ENCODE assay signal across 8 mouse cellular contexts in genomic region chr9:59655958-59656634, GRCm38 (mm10). TPM values are rescaled to one million over a fixed set of nuclear protein-coding genes. Genes with fewer than 3 reads are reported as not detected.
DNase-seq lines count a peak whose midpoint lies in the region; ATAC-seq and TF ChIP-seq lines count a peak whose summit lies in the region.

TSS of gene Pkm (plus strand) at chr9:59656368.

- TF ChIP-seq EP300 in heart, postnatal 0 days (IDR thresholded peaks at IDR 0.05; ENCODE audit: low read depth) = peak; percentile 75; the same call in 1 of the 2 replicates

- peak within 1 kb of the TSS; percentile 79 for H3K4me2 ChIP-seq in forebrain, embryonic 12.5 days
- H3K4me2 ChIP-seq in heart, postnatal 0 days (ENCODE audit: low read depth, low read length) = peak within 1 kb of the TSS; percentile 63
- H3K4me2 ChIP-seq in liver, embryonic 16.5 days (ENCODE audit: low read depth, low read length) = peak within 1 kb of the TSS; percentile 79
- H3K4me2 ChIP-seq in neural tube, embryonic 13.5 days = peak within 1 kb of the TSS; percentile 90

- H3K4me1 ChIP-seq in E14TG2a.4 (replicated peaks; ENCODE audit: low read depth, low read length) = peaks cover 40% of the 10 kb centered on the region
- H3K4me1 ChIP-seq in forebrain, embryonic 12.5 days = peaks cover 39% of the 10 kb centered on the region
- H3K4me1 ChIP-seq in heart, postnatal 0 days (ENCODE audit: control insufficient read depth, insufficient read depth) = peaks cover 30% of the 10 kb centered on the region
- peaks cover 21% of the 10 kb centered on the region for H3K4me1 ChIP-seq in liver, embryonic 16.5 days (ENCODE audit: control insufficient read depth, low read depth, low read length)
- peaks cover 36% of the 10 kb centered on the region for H3K4me1 ChIP-seq in neural tube, embryonic 13.5 days (replicated peaks)
- peaks cover 21% of the 10 kb centered on the region for H3K4me1 ChIP-seq in testis, adult 2 months (ENCODE audit: control insufficient read depth, insufficient read depth, low read length)

- peak; percentile 96 for TF ChIP-seq POLR2A in testis, adult 2 months (IDR thresholded peaks at IDR 0.05; ENCODE audit: control insufficient read depth, low read depth, low read length)

- peak; percentile 89 for ATAC-seq in forebrain, embryonic 12.5 days (ENCODE audit: low FRiP score)
- peak; percentile 89 for ATAC-seq in heart, postnatal 0 days (ENCODE audit: insufficient read depth, low read depth)
- ATAC-seq in liver, embryonic 16.5 days (ENCODE audit: low read depth) = peak; percentile 83
- ATAC-seq in neural tube, embryonic 13.5 days (ENCODE audit: low read depth) = peak; percentile 87

- peak within 1 kb of the TSS; percentile 99 for H3K4me3 ChIP-seq in E14TG2a.4 (replicated peaks; ENCODE audit: low read length)
- peak within 1 kb of the TSS; percentile 83 for H3K4me3 ChIP-seq in forebrain, embryonic 12.5 days (replicated peaks)
- H3K4me3 ChIP-seq in heart, postnatal 0 days (ENCODE audit: low read depth, low read length) = peak within 1 kb of the TSS; percentile 90
- H3K4me3 ChIP-seq in liver, embryonic 16.5 days (ENCODE audit: low read depth, low read length) = peak within 1 kb of the TSS; percentile 65
- H3K4me3 ChIP-seq in neural tube, embryonic 13.5 days = peak within 1 kb of the TSS; percentile 84
- peak within 1 kb of the TSS; percentile 100 for H3K4me3 ChIP-seq in testis, adult 2 months (ENCODE audit: control insufficient read depth, low read depth, low read length)

- H3K9ac ChIP-seq in forebrain, embryonic 12.5 days = peak within 1 kb of the TSS; percentile 90
- peak within 1 kb of the TSS; percentile 75 for H3K9ac ChIP-seq in heart, postnatal 0 days (replicated peaks; ENCODE audit: low read depth, low read length)
- H3K9ac ChIP-seq in liver, embryonic 16.5 days (ENCODE audit: low read depth, low read length) = peak within 1 kb of the TSS; percentile 48
- H3K9ac ChIP-seq in neural tube, embryonic 13.5 days = peak within 1 kb of the TSS; percentile 95

- DNase-seq in c-Kit-positive CD71-positive TER-119-positive erythroid progenitor cells, embryonic 14.5 days (ENCODE audit: low spot score) = peak; percentile 74
- DNase-seq in heart, postnatal 0 days (ENCODE audit: low spot score) = peak; percentile 97
- DNase-seq in kidney, postnatal 4 days = peak; percentile 94 to 97

- no peaks in the 10 kb centered on the region for H3K9me3 ChIP-seq in E14TG2a.4 (ENCODE audit: low read length)
- no peaks in the 10 kb centered on the region for H3K9me3 ChIP-seq in forebrain, embryonic 12.5 days
- H3K9me3 ChIP-seq in heart, postnatal 0 days (replicated peaks; ENCODE audit: control insufficient read depth, low read length) = no peaks in the 10 kb centered on the region
- no peaks in the 10 kb centered on the region for H3K9me3 ChIP-seq in liver, embryonic 16.5 days (replicated peaks; ENCODE audit: control insufficient read depth, low read length)
- H3K9me3 ChIP-seq in neural tube, embryonic 13.5 days = no peaks in the 10 kb centered on the region

- TF ChIP-seq CTCF in E14TG2a.4 (conservative IDR thresholded peaks at IDR 0.05; ENCODE audit: low read length) = no peak
- TF ChIP-seq CTCF in heart, postnatal 0 days (IDR thresholded peaks at IDR 0.05; ENCODE audit: low read depth) = peak; percentile 32
- no peak for TF ChIP-seq CTCF in testis, adult 2 months (IDR thresholded peaks at IDR 0.05; ENCODE audit: control insufficient read depth, insufficient read depth, insufficient replicate concordance, low read depth, low read length)

- under 1% methylated on average over 46 of the region's 46 CpGs for WGBS in forebrain, embryonic 12.5 days
- under 1% methylated on average over 46 of the region's 46 CpGs for WGBS in heart, postnatal 0 days
- WGBS in liver, embryonic 16.5 days (ENCODE audit: insufficient replicate concordance) = under 1% methylated on average over 46 of the region's 46 CpGs
- under 1% methylated on average over 46 of the region's 46 CpGs for WGBS in neural tube, embryonic 13.5 days

- H3K27ac ChIP-seq in forebrain, embryonic 12.5 days = peak within 1 kb of the TSS; percentile 98
- H3K27ac ChIP-seq in heart, postnatal 0 days (ENCODE audit: low read depth) = peak within 1 kb of the TSS; percentile 98
- H3K27ac ChIP-seq in liver, embryonic 16.5 days (ENCODE audit: low read length) = peak within 1 kb of the TSS; percentile 78
- H3K27ac ChIP-seq in neural tube, embryonic 13.5 days (replicated peaks) = peak within 1 kb of the TSS; percentile 99
- peak within 1 kb of the TSS; percentile 98 for H3K27ac ChIP-seq in testis, adult 2 months (ENCODE audit: control insufficient read depth, insufficient read depth, low read depth, low read length)

- H3K36me3 ChIP-seq in E14TG2a.4 (ENCODE audit: insufficient read depth, low read length) = peaks cover 44% of the 10 kb centered on the region
- peaks cover 22% of the 10 kb centered on the region for H3K36me3 ChIP-seq in forebrain, embryonic 12.5 days (replicated peaks)
- peaks cover 4% of the 10 kb centered on the region; the same call in 1 of the 2 replicates for H3K36me3 ChIP-seq in heart, postnatal 0 days (replicated peaks; ENCODE audit: control insufficient read depth, insufficient read depth, low read length)
- no peaks in the 10 kb centered on the region for H3K36me3 ChIP-seq in liver, embryonic 16.5 days (ENCODE audit: control insufficient read depth, insufficient read depth)
- peaks cover 19% of the 10 kb centered on the region for H3K36me3 ChIP-seq in neural tube, embryonic 13.5 days
- H3K36me3 ChIP-seq in testis, adult 2 months (ENCODE audit: control insufficient read depth, insufficient read depth, low read length) = no peaks in the 10 kb centered on the region

- H3K27me3 ChIP-seq in E14TG2a.4 (ENCODE audit: insufficient read depth, low read length) = no peaks in the 10 kb centered on the region
- H3K27me3 ChIP-seq in forebrain, embryonic 12.5 days = no peaks in the 10 kb centered on the region
- no peaks in the 10 kb centered on the region for H3K27me3 ChIP-seq in heart, postnatal 0 days (ENCODE audit: control insufficient read depth, insufficient read depth, low read length)
- peaks cover 58% of the 10 kb centered on the region for H3K27me3 ChIP-seq in liver, embryonic 16.5 days (ENCODE audit: control insufficient read depth, insufficient read depth, low read depth, low read length)
- no peaks in the 10 kb centered on the region for H3K27me3 ChIP-seq in neural tube, embryonic 13.5 days
- no peaks in the 10 kb centered on the region for H3K27me3 ChIP-seq in testis, adult 2 months (ENCODE audit: control insufficient read depth, insufficient read depth, low read length)

RNA-seq across cellular contexts. Expression of gene Pkm, which starts in this region (rescaled TPM):
- polyA plus RNA-seq in forebrain, embryonic 12.5 days (2016; fragmentation: Nextera tagmentation; extraction: Ambion mirVana) = 1,825 and 1,829 TPM in 2 replicates
- total RNA-seq in heart, postnatal 0 days (2014; rRNA removed; ENCODE audit: low replicate concordance) = 1,588 and 1,940 TPM in 2 replicates
- polyA plus RNA-seq in heart, postnatal 0 days (2015; fragmentation: Nextera tagmentation; extraction: Ambion mirVana) = 1,219 and 1,312 TPM in 2 replicates
- 152 and 158 TPM in 2 replicates for polyA plus RNA-seq in liver, embryonic 16.5 days (2015; fragmentation: Nextera tagmentation; extraction: Ambion mirVana)
- polyA plus RNA-seq in neural tube, embryonic 13.5 days (2015; fragmentation: Nextera tagmentation; extraction: Ambion mirVana) = 1,094 and 1,196 TPM in 2 replicates
- polyA plus RNA-seq in testis, adult 2 months (2012; rRNA removed) = 491 and 510 TPM in 2 replicates

Comparison
In these comparisons a context has a peak if more than half of its experiments do, and no peak if none do; other contexts are left out.
1. Peak in every context shown above with its lines: DNase-seq, ATAC-seq, H3K4me3 ChIP-seq and H3K27ac ChIP-seq.